Mouse (Mus musculus): Measurements from ENCODE around the gene Gm4307.
"Not testable (repeated sequence)": the region's sequence is repeated elsewhere in the genome, so short reads cannot be mapped to it uniquely, and the experiment has no call there.

- TF ChIP-seq POLR2A (IDR thresholded peaks at IDR 0.05; ENCODE audit: borderline replicate concordance, extremely low read depth, insufficient read depth, insufficient read length, poor library complexity, severe bottlenecking); CTCF (IDR thresholded peaks at IDR 0.05; ENCODE audit: borderline replicate concordance, extremely low read depth, insufficient read depth, insufficient read length): not testable (repeated sequence)
These were observed 4.3 kb upstream of the Gm4307 start for GRCm38 (mm10) chr10:100356841-100357240.

Measured in brain, embryonic 14.5 days (tissue).